Mouse (Mus musculus): Measurements from ENCODE around the gene Hsbp1.

DNA sequence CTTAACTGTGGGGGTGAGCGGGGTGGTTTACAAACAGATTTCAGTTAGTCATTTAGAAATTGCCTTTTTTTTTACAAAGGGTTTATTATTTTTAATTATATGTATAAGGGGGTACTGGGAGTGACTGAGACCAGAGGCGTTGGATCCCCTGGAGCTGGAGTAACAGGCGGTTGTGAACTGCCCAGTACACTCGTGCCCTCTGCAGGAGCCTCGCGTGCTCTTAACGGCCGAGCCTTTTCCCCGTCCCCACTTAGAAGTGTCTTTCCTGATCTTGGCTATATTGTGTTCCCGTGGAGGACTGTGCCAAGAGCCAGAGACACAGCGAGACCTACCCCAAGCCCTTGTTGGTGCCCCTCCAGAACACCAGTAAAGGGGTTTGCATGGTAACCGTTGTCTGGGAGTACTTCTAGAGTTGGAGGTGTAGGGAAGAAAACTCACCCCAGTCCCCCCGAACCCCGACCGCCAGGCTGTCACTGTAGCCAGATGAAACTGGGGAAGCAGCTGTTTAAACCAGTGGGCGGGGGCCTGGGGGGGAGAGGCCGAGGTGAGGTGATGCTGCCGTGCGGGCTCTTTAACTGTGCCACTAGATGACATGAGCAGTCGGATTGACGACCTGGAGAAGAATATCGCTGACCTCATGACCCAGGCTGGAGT is 868 bp downstream of the Hsbp1 start:
- no peak for TF ChIP-seq CTCF (IDR thresholded peaks at IDR 0.05; ENCODE audit: low read depth)
- TF ChIP-seq EP300 (IDR thresholded peaks at IDR 0.05; ENCODE audit: low read depth), result no peak
